Mouse (Mus musculus) hindbrain, embryonic 12.5 days (tissue): Measurements from ENCODE around the gene 1190002N15Rik. TPM values are rescaled to one million over a fixed set of nuclear protein-coding genes. Genes with fewer than 3 reads are reported as not detected.

Experiments used
- ATAC-seq: fragments of 200-750 bp; cut with Nextera tagmentation; 2 replicates; pipeline ENCODE4 v1.8.0; 2017; ENCODE audit warnings: moderate TSS enrichment; ENCODE audit not compliant: low FRiP score
- H3K27ac ChIP-seq: fragments of 300-500 bp; sonication (generic); 2 replicates; pipeline ENCODE4 v1.5.1; 2016; ENCODE audit warnings: mild to moderate bottlenecking
- H3K27me3 ChIP-seq: fragments of 300-500 bp; sonication (generic); 2 replicates; pipeline ENCODE4 v1.6.1; 2016; ENCODE audit warnings: mild to moderate bottlenecking
- H3K36me3 ChIP-seq: fragments of 300-500 bp; sonication (generic); 2 replicates; pipeline ENCODE4 v1.6.1; 2016; ENCODE audit warnings: mild to moderate bottlenecking
- H3K4me1 ChIP-seq: fragments of 300-500 bp; sonication (generic); 2 replicates; pipeline ENCODE4 v1.6.1; 2016
- H3K4me2 ChIP-seq: fragments of 300-500 bp; sonication (generic); replicated peaks from 2 replicates; pipeline ENCODE4 v1.6.1; 2016; ENCODE audit warnings: mild to moderate bottlenecking
- H3K4me3 ChIP-seq: fragments of 300-500 bp; sonication (generic); 2 replicates; pipeline ENCODE4 v1.5.1; 2016; ENCODE audit warnings: mild to moderate bottlenecking
- H3K9ac ChIP-seq: fragments of 300-500 bp; sonication (generic); 2 replicates; pipeline ENCODE4 v1.6.1; 2016; ENCODE audit warnings: mild to moderate bottlenecking, moderate library complexity
- H3K9me3 ChIP-seq: fragments of 300-500 bp; sonication (generic); replicated peaks from 2 replicates; pipeline ENCODE4 v1.6.1; 2016; ENCODE audit warnings: mild to moderate bottlenecking
- WGBS: fragments of 180-500 bp; shearing (Covaris S2); methylation state at CpG from one replicate; pipeline ENCODE4 v1.1.7; 2016; 5-methylcytosine and 5-hydroxymethylcytosine counted together
- polyA plus RNA-seq: library from polyadenylated mRNA; unstranded; fragments of >200 nt; fragmentation: Nextera tagmentation; extraction: Ambion mirVana; gene quantifications from 2 replicates; pipeline ENCODE4 v1.2.1, GENCODE M21; 2016

1190002N15Rik gene
- polyA plus RNA-seq, 1 experiment from 2014 or later: 36.4 TPM

DNA sequence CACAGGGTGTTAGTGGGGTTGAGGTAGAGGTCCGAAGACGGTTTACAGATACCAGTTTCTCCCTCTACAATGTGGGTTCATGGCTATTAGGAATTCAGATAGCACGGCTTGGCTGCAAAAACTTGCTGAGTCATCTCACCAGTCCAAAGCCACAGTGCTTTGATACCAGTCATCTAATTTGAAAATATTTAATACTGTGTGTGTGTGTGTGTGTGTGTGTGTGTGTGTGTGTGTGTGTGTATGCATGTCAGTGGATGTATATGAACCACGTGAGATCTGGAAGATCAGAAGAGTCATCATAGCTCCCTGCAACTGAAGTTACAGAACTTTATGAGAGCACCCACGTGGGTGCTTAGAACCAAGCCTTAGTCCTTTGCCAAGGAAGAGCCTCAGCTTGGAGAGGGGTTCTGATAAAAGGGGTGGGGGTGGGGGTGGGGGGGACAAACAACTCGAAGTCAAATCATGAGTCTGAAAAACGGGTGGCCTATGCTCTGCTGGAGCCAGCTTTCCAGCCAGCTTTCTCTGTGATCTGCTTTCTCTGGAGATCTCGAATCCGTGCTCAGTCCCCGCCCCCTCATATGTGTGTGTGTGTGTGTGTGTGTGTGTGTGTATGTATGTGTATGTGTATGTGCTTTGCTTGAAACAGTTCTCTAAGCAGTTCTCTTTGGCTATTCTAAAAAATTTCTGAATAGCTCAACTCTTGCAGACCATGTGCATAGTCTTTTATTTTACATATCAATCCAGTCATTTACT lies 2.6 kb upstream of the 1190002N15Rik start:
- Histone ChIP-seq H3K9me3 (no peaks in the 10 kb centered on the region), H3K36me3 (no peaks in the 10 kb centered on the region), H3K27ac (no peak overlapping the region), H3K4me2 (peak overlapping the region; percentile 85; the same call in 1 of the 2 replicates), H3K4me3 (no peak overlapping the region), H3K4me1 (peaks cover 15% of the 10 kb centered on the region; the same call in 1 of the 2 replicates), H3K27me3 (no peaks in the 10 kb centered on the region), H3K9ac (no peak overlapping the region)
- 53% methylated on average over 10 of the region's 10 CpGs for WGBS
- no peak for ATAC-seq

GRCm38 (mm10) chr9:94539346-94539865 lies 1.5 kb upstream of the 1190002N15Rik start:
- H3K4me2 ChIP-seq: peak overlapping the region; percentile 85
- no peaks in the 10 kb centered on the region for H3K27me3 ChIP-seq
- peak overlapping the region; percentile 86 for H3K4me3 ChIP-seq
- H3K36me3 ChIP-seq: no peaks in the 10 kb centered on the region
- no peaks in the 10 kb centered on the region for H3K9me3 ChIP-seq
- H3K27ac ChIP-seq: no peak overlapping the region
- peaks cover 16% of the 10 kb centered on the region for H3K4me1 ChIP-seq
- H3K9ac ChIP-seq: no peak overlapping the region
- ATAC-seq: no peak
- 26% methylated on average over 8 of the region's 8 CpGs for WGBS

DNA sequence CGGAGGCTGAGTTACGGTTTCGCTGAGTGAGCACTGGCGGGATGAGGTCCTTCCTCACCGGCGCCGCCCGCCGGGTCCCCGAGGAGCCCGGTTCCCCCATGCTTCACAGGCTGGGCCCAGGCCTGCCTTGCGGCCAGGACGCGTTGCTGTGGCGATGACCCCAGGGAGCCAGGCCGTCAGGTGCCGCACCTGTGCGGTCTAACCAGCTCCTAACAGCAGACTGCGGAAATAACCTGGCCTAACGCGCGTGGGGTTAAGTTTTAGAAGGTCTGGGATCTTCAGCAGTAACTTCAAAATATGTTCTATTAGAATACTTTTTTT lies 902 bp upstream of the 1190002N15Rik start:
- Histone ChIP-seq H3K4me3 (peak overlapping the region; percentile 86), H3K4me1 (peaks cover 20% of the 10 kb centered on the region), H3K4me2 (peak overlapping the region; percentile 85), H3K27ac (peak overlapping the region; percentile 93), H3K9ac (peak overlapping the region; percentile 82), H3K9me3 (no peaks in the 10 kb centered on the region), H3K27me3 (no peaks in the 10 kb centered on the region), H3K36me3 (no peaks in the 10 kb centered on the region)
- under 1% methylated on average over 22 of the region's 22 CpGs for WGBS
- ATAC-seq: no peak; the same call in 1 of the 2 replicates

DNA sequence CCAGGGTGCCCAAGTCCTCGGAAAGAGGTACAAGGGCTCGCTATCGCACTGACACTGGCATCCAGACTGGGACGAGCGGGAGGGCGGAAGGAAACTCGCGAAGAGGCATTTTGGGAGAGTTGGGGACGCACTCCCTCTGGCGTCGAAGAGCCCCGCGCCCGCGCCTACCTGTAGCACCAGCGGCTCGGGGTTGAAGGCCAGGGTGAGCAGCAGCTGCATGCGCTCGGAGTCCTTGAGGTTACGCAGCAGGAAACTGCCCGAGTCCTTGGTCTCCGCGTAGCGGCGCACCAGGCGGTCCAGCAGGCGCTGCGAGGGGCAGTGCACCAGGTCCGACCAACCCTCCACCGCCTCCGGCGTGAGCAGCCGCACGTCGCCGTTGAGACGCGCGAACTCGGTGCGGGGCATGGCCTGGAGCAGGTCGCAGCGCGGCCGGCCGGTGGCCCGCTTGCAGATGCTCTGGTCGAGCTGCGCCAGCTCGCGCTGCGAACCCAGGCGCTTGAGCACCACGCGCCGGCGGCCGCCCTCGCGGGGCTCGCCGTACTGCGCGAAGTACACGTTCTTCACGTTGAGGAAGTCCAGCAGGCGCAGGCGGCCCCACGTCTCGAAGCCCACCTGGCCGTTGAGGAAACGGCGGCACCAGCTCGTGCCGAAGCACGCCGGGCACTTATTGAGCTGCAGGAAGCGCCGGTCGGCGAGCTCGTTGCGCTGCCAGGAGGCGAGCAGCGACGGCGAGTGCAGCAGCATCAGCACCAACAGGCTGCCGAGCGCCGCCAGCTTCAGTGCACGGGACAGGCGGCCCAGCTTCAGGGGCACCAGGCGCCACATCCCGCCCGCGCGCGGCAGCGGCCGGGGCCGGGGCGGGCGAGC lies 597 bp downstream of the 1190002N15Rik start:
- peak; percentile 68 for ATAC-seq
- H3K9me3 ChIP-seq: no peaks in the 10 kb centered on the region
- peak overlapping the region; percentile 85 for H3K4me2 ChIP-seq
- peak overlapping the region; percentile 82 for H3K9ac ChIP-seq
- H3K27ac ChIP-seq: peak overlapping the region; percentile 93
- H3K36me3 ChIP-seq: no peaks in the 10 kb centered on the region
- peaks cover 23% of the 10 kb centered on the region for H3K4me1 ChIP-seq
- under 1% methylated on average over 99 of the region's 103 CpGs for WGBS
- no peaks in the 10 kb centered on the region for H3K27me3 ChIP-seq
- H3K4me3 ChIP-seq: peak overlapping the region; percentile 86

DNA sequence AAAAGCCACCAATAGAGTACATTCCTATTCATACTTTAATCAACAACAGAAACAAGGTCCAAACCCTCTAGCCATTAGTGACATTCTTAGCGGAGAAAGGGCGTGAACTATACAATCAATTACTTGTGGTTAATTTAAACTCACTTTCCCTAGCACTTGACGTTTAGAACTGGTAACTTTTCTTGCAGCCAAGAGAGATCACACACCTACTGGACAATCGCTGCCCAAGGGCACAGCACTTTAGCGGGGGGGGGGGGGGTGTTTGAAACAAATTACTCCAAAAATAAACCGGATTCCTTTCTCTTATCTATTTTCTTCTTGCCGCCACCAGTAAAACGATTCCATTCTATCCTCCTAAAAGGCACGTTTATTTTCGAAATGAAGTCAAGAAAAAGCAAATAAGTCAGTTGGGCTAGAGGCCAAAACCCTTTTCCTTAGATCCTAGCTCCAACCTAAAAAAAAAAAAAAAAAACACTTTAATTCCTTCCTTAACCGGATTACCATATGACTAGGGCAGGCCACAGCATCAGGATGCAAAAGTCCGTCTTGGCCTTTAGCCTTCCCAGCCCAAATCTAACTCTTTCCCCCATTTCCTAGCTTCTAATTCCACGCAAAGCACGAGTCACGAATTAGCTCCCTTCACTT lies 1.5 kb downstream of the 1190002N15Rik start:
- no peaks in the 10 kb centered on the region for H3K36me3 ChIP-seq
- H3K4me3 ChIP-seq: peak overlapping the region; percentile 86
- peak overlapping the region; percentile 82 for H3K9ac ChIP-seq
- H3K9me3 ChIP-seq: no peaks in the 10 kb centered on the region
- H3K4me1 ChIP-seq: peaks cover 25% of the 10 kb centered on the region
- H3K4me2 ChIP-seq: peak overlapping the region; percentile 85
- no peaks in the 10 kb centered on the region for H3K27me3 ChIP-seq
- ATAC-seq: no peak
- WGBS: under 1% methylated on average over 15 of the region's 15 CpGs
- peak overlapping the region; percentile 93 for H3K27ac ChIP-seq

DNA sequence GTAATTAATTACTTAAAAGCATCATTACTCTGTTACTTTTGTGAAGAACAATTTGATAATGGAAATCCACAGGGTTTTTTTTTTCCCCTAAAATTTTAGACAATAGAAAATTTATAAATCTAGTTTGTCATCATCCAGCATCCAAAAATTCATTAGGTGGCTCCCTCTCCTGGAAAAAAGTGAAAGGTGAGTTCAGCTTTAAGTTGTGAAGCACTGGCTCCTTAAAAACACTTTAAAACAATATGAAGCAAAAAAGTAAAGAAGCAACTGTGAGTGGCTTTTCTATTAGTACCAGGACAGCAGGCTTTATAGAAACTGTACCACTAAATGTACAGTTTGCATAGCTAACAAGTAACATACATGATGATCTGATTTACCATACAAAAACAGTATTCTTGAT lies 3.1 kb downstream of the 1190002N15Rik start:
- no peaks in the 10 kb centered on the region for H3K9me3 ChIP-seq
- no peak overlapping the region for H3K9ac ChIP-seq
- peak overlapping the region; percentile 85 for H3K4me2 ChIP-seq
- H3K36me3 ChIP-seq: no peaks in the 10 kb centered on the region
- no peaks in the 10 kb centered on the region for H3K27me3 ChIP-seq
- no peak overlapping the region for H3K4me3 ChIP-seq
- ATAC-seq: no peak
- H3K27ac ChIP-seq: no peak overlapping the region
- H3K4me1 ChIP-seq: peaks cover 18% of the 10 kb centered on the region

DNA sequence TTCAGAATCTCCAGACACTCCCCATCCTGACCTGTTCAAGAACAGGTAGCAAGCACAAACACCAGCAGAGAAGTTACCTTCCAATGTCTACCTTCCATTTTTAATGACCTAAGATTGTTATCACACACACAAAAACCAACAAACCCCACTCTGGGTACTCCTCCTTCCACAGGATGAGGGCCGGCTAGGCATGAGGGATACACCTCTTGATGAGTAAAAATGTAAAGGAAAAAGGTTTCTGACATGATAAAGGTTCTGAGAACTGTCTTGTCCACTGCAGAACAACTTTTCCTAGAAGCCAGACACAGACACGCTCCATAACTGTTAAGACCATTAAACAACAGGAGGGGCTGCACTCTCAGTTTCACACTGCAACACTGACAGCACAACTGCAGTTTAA lies 3.7 kb downstream of the 1190002N15Rik start:
- Histone ChIP-seq H3K4me3 (peak overlapping the region; percentile 25), H3K36me3 (no peaks in the 10 kb centered on the region), H3K27me3 (no peaks in the 10 kb centered on the region), H3K4me2 (peak overlapping the region; percentile 46), H3K4me1 (peaks cover 16% of the 10 kb centered on the region), H3K9me3 (no peaks in the 10 kb centered on the region), H3K9ac (peak overlapping the region; percentile 23; the same call in 1 of the 2 replicates), H3K27ac (no peak overlapping the region)
- ATAC-seq: no peak
- WGBS: 66% methylated on average over 2 of the region's 2 CpGs

DNA sequence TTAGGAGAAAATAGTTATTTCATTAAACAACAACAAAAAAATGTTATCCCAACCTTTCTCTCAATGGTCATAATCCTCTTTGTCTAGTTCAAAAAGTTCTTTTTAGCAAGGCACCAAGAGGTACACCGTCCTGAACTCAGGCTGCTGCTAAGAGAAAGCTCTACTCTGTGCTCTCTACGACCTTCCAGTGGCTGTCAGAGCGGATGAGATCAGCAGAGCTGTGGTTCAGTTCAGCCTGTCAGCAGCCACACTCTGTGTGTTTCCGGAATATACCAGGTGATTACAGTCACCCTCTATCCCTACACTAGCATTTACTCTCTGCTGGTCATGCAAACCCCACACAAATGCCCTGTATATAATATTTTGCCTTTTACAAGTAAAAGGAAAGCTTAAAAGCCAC lies 4.2 kb downstream of the 1190002N15Rik start:
- H3K4me1 ChIP-seq: peaks cover 16% of the 10 kb centered on the region
- peak overlapping the region; percentile 46 for H3K4me2 ChIP-seq
- no peaks in the 10 kb centered on the region for H3K36me3 ChIP-seq
- peak overlapping the region; percentile 18; the same call in 1 of the 2 replicates for H3K4me3 ChIP-seq
- H3K27ac ChIP-seq: no peak overlapping the region
- H3K27me3 ChIP-seq: no peaks in the 10 kb centered on the region
- WGBS: 32% methylated on average over 4 of the region's 4 CpGs
- H3K9ac ChIP-seq: 0 out of 2 replicates have a peak overlapping the region, but pooled peaks have one; percentile 8
- H3K9me3 ChIP-seq: no peaks in the 10 kb centered on the region
- ATAC-seq: no peak

GRCm38 (mm10) chr9:94529987-94530386 lies 7.9 kb downstream of the 1190002N15Rik start:
- H3K9me3 ChIP-seq: no peaks in the 10 kb centered on the region
- H3K27ac ChIP-seq: no peak overlapping the region
- H3K36me3 ChIP-seq: no peaks in the 10 kb centered on the region
- H3K9ac ChIP-seq: no peak overlapping the region
- no peak overlapping the region for H3K4me3 ChIP-seq
- H3K4me1 ChIP-seq: peaks cover 10% of the 10 kb centered on the region
- no peak for ATAC-seq
- no peaks in the 10 kb centered on the region for H3K27me3 ChIP-seq
- H3K4me2 ChIP-seq: no peak overlapping the region

DNA sequence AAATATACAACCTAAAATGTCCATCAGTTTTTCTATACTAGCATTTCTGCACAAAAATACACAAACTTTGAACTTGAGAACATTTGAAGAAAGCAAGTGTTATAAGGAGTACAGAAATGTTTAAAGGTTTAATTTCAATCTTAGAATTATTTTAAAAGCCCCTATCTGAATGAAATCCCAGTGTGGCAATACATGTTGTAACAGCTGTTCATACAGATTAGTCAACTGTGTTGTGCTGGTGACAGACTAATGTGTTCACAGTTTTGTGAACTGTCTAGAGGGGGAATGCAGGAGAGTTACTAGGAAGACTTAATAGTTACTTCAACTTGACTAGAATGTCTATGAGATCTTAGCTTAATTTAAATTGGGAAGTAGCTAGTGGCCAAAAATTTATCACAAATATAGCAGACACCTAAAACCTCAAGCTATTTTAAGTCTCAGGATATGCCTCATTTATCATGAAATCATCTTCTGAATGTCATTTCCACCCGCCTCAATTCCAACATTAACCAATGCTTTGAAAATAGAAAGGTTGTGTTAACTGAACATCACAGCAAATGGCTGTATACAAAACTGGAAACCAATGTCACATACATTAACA lies 8.6 kb downstream of the 1190002N15Rik start:
- no peaks in the 10 kb centered on the region for H3K9me3 ChIP-seq
- H3K27me3 ChIP-seq: no peaks in the 10 kb centered on the region
- WGBS: 74% methylated on average over 1 of the region's 1 CpGs
- no peaks in the 10 kb centered on the region for H3K36me3 ChIP-seq
- H3K4me1 ChIP-seq: peaks cover 8% of the 10 kb centered on the region
- no peak overlapping the region for H3K9ac ChIP-seq
- no peak overlapping the region for H3K27ac ChIP-seq
- ATAC-seq: no peak
- no peak overlapping the region for H3K4me2 ChIP-seq
- H3K4me3 ChIP-seq: no peak overlapping the region

- Histone ChIP-seq H3K27me3 (no peaks in the 10 kb centered on the region), H3K4me3 (no peak overlapping the region), H3K4me1 (no peaks in the 10 kb centered on the region), H3K4me2 (no peak overlapping the region), H3K27ac (no peak overlapping the region), H3K36me3 (no peaks in the 10 kb centered on the region), H3K9ac (no peak overlapping the region), H3K9me3 (no peaks in the 10 kb centered on the region)
- WGBS: 61% methylated on average over 7 of the region's 7 CpGs
- peak; percentile 58; the same call in 1 of the 2 replicates for ATAC-seq
These were observed 11.4 kb downstream of the 1190002N15Rik start for GRCm38 (mm10) chr9:94526473-94526872.

- no peak overlapping the region for H3K27ac ChIP-seq
- H3K9ac ChIP-seq: no peak overlapping the region
- H3K36me3 ChIP-seq: no peaks in the 10 kb centered on the region
- 93% methylated on average over 8 of the region's 8 CpGs for WGBS
- no peak for ATAC-seq
- no peaks in the 10 kb centered on the region for H3K4me1 ChIP-seq
- no peak overlapping the region for H3K4me2 ChIP-seq
- no peak overlapping the region for H3K4me3 ChIP-seq
- H3K27me3 ChIP-seq: no peaks in the 10 kb centered on the region
- no peaks in the 10 kb centered on the region for H3K9me3 ChIP-seq
These were observed 25.6 kb downstream of the 1190002N15Rik start for GRCm38 (mm10) chr9:94512246-94512645.
